Mouse (Mus musculus) liver, postnatal 0 days (tissue): ENCODE measurements around the gene Twf2. TPM values are rescaled to one million over a fixed set of nuclear protein-coding genes. Genes with fewer than 3 reads are reported as not detected.

Experiments
- ATAC-seq: fragments of 200-750 bp; cut with Nextera tagmentation; 2 replicates; pipeline ENCODE4 v1.8.0; 2017; ENCODE audit warnings: mild to moderate bottlenecking, moderate library complexity
- DNase-seq: peaks from one replicate; pipeline ENCODE4 v3.0.0-alpha.2; 2016
- H3K27ac ChIP-seq: fragments of 300-500 bp; sonication (generic); 2 replicates; pipeline ENCODE4 v1.5.1; 2014; ENCODE audit warnings: antibody characterized with exemption, moderate library complexity, mild to moderate bottlenecking, low read depth
- H3K27me3 ChIP-seq: fragments of 300-500 bp; sonication (generic); 2 replicates; pipeline ENCODE4 v1.6.1; 2014; ENCODE audit warnings: low read length, control low read depth, mixed read lengths; ENCODE audit not compliant: insufficient read depth
- H3K36me3 ChIP-seq: fragments of 300-500 bp; sonication (generic); replicated peaks from 2 replicates; pipeline ENCODE4 v1.6.1; 2014; ENCODE audit warnings: mild to moderate bottlenecking, control low read depth, low read length, moderate library complexity, mixed read lengths; ENCODE audit not compliant: insufficient read depth
- H3K4me1 ChIP-seq: fragments of 300-500 bp; sonication (generic); 2 replicates; pipeline ENCODE4 v1.6.1; 2014; ENCODE audit warnings: antibody characterized with exemption, mild to moderate bottlenecking, control low read depth; ENCODE audit not compliant: insufficient read depth
- H3K4me2 ChIP-seq: fragments of 300-500 bp; sonication (generic); 2 replicates; pipeline ENCODE4 v1.6.1; 2014; ENCODE audit warnings: low read depth, mild to moderate bottlenecking, low read length, moderate library complexity, mixed read lengths
- H3K4me3 ChIP-seq: fragments of 300-500 bp; sonication (generic); 2 replicates; pipeline ENCODE4 v1.5.1; 2014; ENCODE audit warnings: low read depth, low read length
- H3K9ac ChIP-seq: fragments of 300-500 bp; sonication (generic); replicated peaks from 2 replicates; pipeline ENCODE4 v1.6.1; 2014; ENCODE audit warnings: mild to moderate bottlenecking, moderate library complexity
- H3K9me3 ChIP-seq: fragments of 300-500 bp; sonication (generic); 2 replicates; pipeline ENCODE4 v1.6.1; 2016; ENCODE audit warnings: mild to moderate bottlenecking, control low read depth, low read length, mixed read lengths
- CTCF ChIP-seq: sonication (generic); IDR thresholded peaks from 2 replicates; pipeline ENCODE4 v1.5.1; 2016; ENCODE audit warnings: antibody characterized with exemption, low read depth
- EP300 ChIP-seq: IDR thresholded peaks from 2 replicates; pipeline ENCODE4 v1.6.1; 2016; ENCODE audit warnings: antibody characterized with exemption, low read depth, mild to moderate bottlenecking
- WGBS: fragments of 180-500 bp; shearing (Covaris S2); extraction: QIAGEN DNeasy Blood & Tissue Kit; methylation state at CpG from one replicate; pipeline ENCODE4 v1.1.7; 2014; ENCODE audit not compliant: insufficient replicate concordance; 5-methylcytosine and 5-hydroxymethylcytosine counted together
- microRNA counts: library from miRNA; unstranded; fragments of <30 nt; microRNA quantifications from one replicate; lab custom pipeline; 2015
- microRNA-seq: library from miRNA; unstranded; fragments of <30 nt; microRNA quantifications from one replicate; pipeline ENCODE4, GENCODE M21; 2016
- polyA plus RNA-seq: library from polyadenylated mRNA; unstranded; fragments of >200 nt; fragmentation: Nextera tagmentation; extraction: Ambion mirVana; gene quantifications from 2 replicates; pipeline ENCODE4 v1.2.1, GENCODE M21; 2015

Gene Twf2
- polyA plus RNA-seq, 1 experiment from 2014 or later: 23.0 TPM

GRCm38 (mm10) chr9:106258990-106259389 is 56.1 kb downstream of the Twf2 start:
- Histone ChIP-seq H3K4me2 (no peak overlapping the region), H3K4me1 (peaks cover 7% of the 10 kb centered on the region), H3K27me3 (no peaks in the 10 kb centered on the region), H3K36me3 (no peaks in the 10 kb centered on the region), H3K4me3 (no peak overlapping the region), H3K27ac (peak overlapping the region; percentile 52; the same call in 1 of the 2 replicates), H3K9ac (no peak overlapping the region), H3K9me3 (no peaks in the 10 kb centered on the region)
- ATAC-seq (peak; percentile 16; the same call in 1 of the 2 replicates), DNase-seq (no peak)
- no peak for TF ChIP-seq CTCF
- TF ChIP-seq EP300: no peak
- 22% methylated on average over 5 of the region's 5 CpGs for WGBS

- TF ChIP-seq EP300 (no peak), CTCF (no peak)
- 27% methylated on average over 6 of the region's 6 CpGs for WGBS
Measured at GRCm38 (mm10) chr9:106261058-106261457, 58.1 kb downstream of the Twf2 start.

GRCm38 (mm10) chr9:106261491-106261890 is 58.6 kb downstream of the Twf2 start:
- ATAC-seq: no peak
- Histone ChIP-seq H3K36me3 (no peaks in the 10 kb centered on the region), H3K4me2 (no peak overlapping the region), H3K27me3 (no peaks in the 10 kb centered on the region), H3K4me1 (peaks cover 10% of the 10 kb centered on the region), H3K4me3 (no peak overlapping the region), H3K9ac (no peak overlapping the region), H3K9me3 (no peaks in the 10 kb centered on the region), H3K27ac (no peak overlapping the region)
- DNase-seq: no peak
- no peak for TF ChIP-seq EP300
- no peak for TF ChIP-seq CTCF
- 63% methylated on average over 3 of the region's 3 CpGs for WGBS

More at GRCm38 (mm10) chr9:106261058-106261457, 58.1 kb downstream of the Twf2 start:
- Histone ChIP-seq H3K4me3 (no peak overlapping the region), H3K4me2 (no peak overlapping the region), H3K27me3 (no peaks in the 10 kb centered on the region), H3K36me3 (no peaks in the 10 kb centered on the region), H3K27ac (peak overlapping the region; percentile 66), H3K9me3 (no peaks in the 10 kb centered on the region), H3K4me1 (peaks cover 10% of the 10 kb centered on the region), H3K9ac (no peak overlapping the region)
- DNase-seq (peak; percentile 44), ATAC-seq (peak; percentile 26)

GRCm38 (mm10) chr9:106262075-106262474 is 59.2 kb downstream of the Twf2 start:
- ATAC-seq (no peak), DNase-seq (no peak)
- Histone ChIP-seq H3K9me3 (no peaks in the 10 kb centered on the region), H3K4me2 (no peak overlapping the region), H3K4me1 (peaks cover 12% of the 10 kb centered on the region), H3K27me3 (no peaks in the 10 kb centered on the region), H3K4me3 (no peak overlapping the region), H3K27ac (no peak overlapping the region), H3K9ac (no peak overlapping the region), H3K36me3 (no peaks in the 10 kb centered on the region)
- WGBS: 70% methylated on average over 3 of the region's 3 CpGs
- TF ChIP-seq CTCF: no peak
- no peak for TF ChIP-seq EP300

- H3K4me1 ChIP-seq: peaks cover 12% of the 10 kb centered on the region
- no peak overlapping the region for H3K4me3 ChIP-seq
- no peaks in the 10 kb centered on the region for H3K36me3 ChIP-seq
- H3K9me3 ChIP-seq: no peaks in the 10 kb centered on the region
- WGBS: 73% methylated on average over 9 of the region's 9 CpGs
- DNase-seq: no peak
- H3K9ac ChIP-seq: no peak overlapping the region
- no peak for ATAC-seq
- no peaks in the 10 kb centered on the region for H3K27me3 ChIP-seq
- H3K27ac ChIP-seq: no peak overlapping the region
- H3K4me2 ChIP-seq: no peak overlapping the region
- TF ChIP-seq CTCF (no peak), EP300 (no peak)
Measured at GRCm38 (mm10) chr9:106263381-106263924, 60.5 kb downstream of the Twf2 start.

MicroRNA genes within 50 kb of the gene (microRNA counts, 519-probe panel; counts per million panel counts)
- microRNA mmu-let-7g (lab: Ali Mortazavi, UCI): 9,029 counts per million, percentile 98 among the panel's probes with 10 or more counts

Small RNA genes within 50 kb of the gene (microRNA-seq; reads per million reads assigned to microRNA genes)
- 3.6 reads per million for gene Mir135a-1
- 75,656 reads per million, percentile 100 among the genes with 10 or more reads in this experiment for gene Mirlet7g

Other genes starting within 250 kb of the Twf2 start
- gene Col6a5, start 242.5 kb upstream of the Twf2 start, polyA plus RNA-seq: 0.01 TPM in 1 of 2 replicates, not detected in the other
- not detected in 2 replicates for gene Col6a4, start 106.3 kb upstream of the Twf2 start, polyA plus RNA-seq
- 41.4 and 46.5 TPM in 2 replicates for gene Glyctk, start 45.0 kb upstream of the Twf2 start, polyA plus RNA-seq
- gene Wdr82, start 32.2 kb upstream of the Twf2 start, polyA plus RNA-seq: 5.3 and 5.7 TPM in 2 replicates
- gene Ppm1m, start 3.4 kb upstream of the Twf2 start, polyA plus RNA-seq: 11.0 and 11.1 TPM in 2 replicates
- gene Tlr9, start 19.5 kb downstream of the Twf2 start, polyA plus RNA-seq: 0.07 and 0.16 TPM in 2 replicates
- gene Alas1, start 45.5 kb downstream of the Twf2 start, polyA plus RNA-seq: 131 and 146 TPM in 2 replicates
- gene Poc1a, start 78.0 kb downstream of the Twf2 start, polyA plus RNA-seq: 13.0 and 14.5 TPM in 2 replicates
- gene Dusp7, start 165.5 kb downstream of the Twf2 start, polyA plus RNA-seq: 3.4 TPM in 2 replicates
- 483 and 486 TPM in 2 replicates for gene Rpl29, start 226.3 kb downstream of the Twf2 start, polyA plus RNA-seq
- 30.4 and 38.7 TPM in 2 replicates for gene Acy1, start 235.2 kb downstream of the Twf2 start, polyA plus RNA-seq
- gene Abhd14b, start 244.4 kb downstream of the Twf2 start, polyA plus RNA-seq: 41.4 and 47.9 TPM in 2 replicates
- gene Abhd14a, start 244.6 kb downstream of the Twf2 start, polyA plus RNA-seq: 15.8 and 16.2 TPM in 2 replicates